Mouse (Mus musculus) limb, embryonic 11.5 days (tissue): ENCODE results near the gene Gm16405. TPM values are rescaled to one million over a fixed set of nuclear protein-coding genes. Genes with fewer than 3 reads are reported as not detected.
"Not testable (repeated sequence)": the region's sequence is repeated elsewhere in the genome, so short reads cannot be mapped to it uniquely, and the experiment has no call there.

Experiments used
- ATAC-seq: fragments of 200-750 bp; cut with Nextera tagmentation; 2 replicates; pipeline ENCODE4 v1.8.0; 2017; ENCODE audit warnings: low read depth; ENCODE audit not compliant: insufficient number of reproducible peaks, low FRiP score, low TSS enrichment
- DNase-seq: peaks from one replicate; pipeline ENCODE4 v3.0.0-alpha.2; 2015; ENCODE audit warnings: low spot score
- H3K27ac ChIP-seq: fragments of 300-500 bp; sonication (generic); replicated peaks from 2 replicates; pipeline ENCODE4 v1.5.1; 2014; ENCODE audit warnings: low read depth, mild to moderate bottlenecking, low read length
- H3K27me3 ChIP-seq: fragments of 300-500 bp; sonication (generic); 2 replicates; pipeline ENCODE4 v1.6.1; 2014; ENCODE audit warnings: mild to moderate bottlenecking, low read length, mixed read lengths; ENCODE audit not compliant: control insufficient read depth, insufficient read depth
- H3K36me3 ChIP-seq: fragments of 300-500 bp; sonication (generic); 2 replicates; pipeline ENCODE4 v1.6.1; 2014; ENCODE audit warnings: mild to moderate bottlenecking, low read length, moderate library complexity, mixed read lengths; ENCODE audit not compliant: control insufficient read depth, insufficient read depth
- H3K4me1 ChIP-seq: fragments of 300-500 bp; sonication (generic); 2 replicates; pipeline ENCODE4 v1.6.1; 2014; ENCODE audit warnings: low read length, mixed read lengths; ENCODE audit not compliant: control insufficient read depth, insufficient read depth
- H3K4me2 ChIP-seq: fragments of 300-500 bp; sonication (generic); 2 replicates; pipeline ENCODE4 v1.6.1; 2014; ENCODE audit warnings: low read depth, mild to moderate bottlenecking, moderate library complexity; ENCODE audit not compliant: severe bottlenecking
- H3K4me3 ChIP-seq: fragments of 300-500 bp; sonication (generic); 2 replicates; pipeline ENCODE4 v1.5.1; 2014; ENCODE audit warnings: low read depth, low read length
- H3K9ac ChIP-seq: fragments of 300-500 bp; sonication (generic); 2 replicates; pipeline ENCODE4 v1.6.1; 2014; ENCODE audit warnings: mild to moderate bottlenecking, low read length
- H3K9me3 ChIP-seq: fragments of 300-500 bp; sonication (generic); 2 replicates; pipeline ENCODE4 v1.6.1; 2016; ENCODE audit warnings: low read length; ENCODE audit not compliant: control insufficient read depth
- WGBS: fragments of 180-500 bp; shearing (Covaris S2); extraction: QIAGEN DNeasy Blood & Tissue Kit; methylation state at CpG from one replicate; pipeline ENCODE4 v1.1.7; 2014; 5-methylcytosine and 5-hydroxymethylcytosine counted together
- polyA plus RNA-seq: library from polyadenylated mRNA; unstranded; fragments of >200 nt; fragmentation: Nextera tagmentation; extraction: Ambion mirVana; gene quantifications from 2 replicates; pipeline ENCODE4 v1.2.1, GENCODE M21; 2014

The Gm16405 gene
- not detected in 2 replicates for polyA plus RNA-seq

DNA sequence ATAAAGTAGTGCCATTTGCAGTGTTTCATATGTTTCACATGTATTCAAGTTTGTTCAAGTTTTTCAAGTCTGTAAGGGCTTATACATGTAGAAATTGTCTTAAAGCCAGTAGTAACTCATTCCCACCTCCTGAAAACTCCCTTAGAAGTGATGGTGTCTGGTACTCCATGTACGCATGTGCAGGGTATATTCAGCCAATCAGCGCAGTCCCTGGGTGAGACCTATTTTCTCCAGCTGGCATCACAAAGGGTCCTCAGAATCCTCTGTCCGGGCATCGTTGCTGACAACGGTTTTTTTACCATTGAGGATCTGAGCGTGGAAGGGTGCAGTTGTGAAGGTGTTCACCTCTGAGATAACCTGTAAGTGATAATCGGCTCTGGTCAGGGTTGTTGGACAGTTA lies at the start of gene Gm16405:
TSS of gene Gm16405 (plus strand) at position 301 of the 400 bp plus-strand sequence.
- not testable (repeated sequence) for H3K27me3 ChIP-seq, DNase-seq, H3K9me3 ChIP-seq, H3K9ac ChIP-seq, H3K4me3 ChIP-seq, H3K36me3 ChIP-seq, H3K4me2 ChIP-seq, H3K27ac ChIP-seq, ATAC-seq, H3K4me1 ChIP-seq
- WGBS: no CpG with 5 or more reads among the region's 7 CpGs

Other genes with a start within 250 kb of the Gm16405 start
- not detected in 2 replicates for gene Gm16430, start 91.0 kb downstream of the Gm16405 start, polyA plus RNA-seq